Mouse (Mus musculus) leukemia stem cell, adult 10-12 weeks (primary cell): Measurements from ENCODE around the gene Aicda. TPM values are rescaled to one million over a fixed set of nuclear protein-coding genes. Genes with fewer than 3 reads are reported as not detected.

Experiments used
- polyA plus RNA-seq: library from polyadenylated mRNA; stranded (reverse); fragments of >175 nt; gene quantifications from 2 replicates; pipeline ENCODE4 v1.2.3, GENCODE M21; 2012; ENCODE audit warnings: low replicate concordance

The Aicda gene
- 0.18 and 0.67 TPM in 2 replicates for polyA plus RNA-seq

GRCm38 (mm10) chr6:122553606-122554005 lies at the start of gene Aicda:
Gene Aicda (plus strand): TSS chr6:122553801.

GRCm38 (mm10) chr6:122505545-122505944 lies 48.1 kb upstream of the Aicda start, which contains the start of gene Mfap5:
Gene Mfap5 (plus strand): TSS chr6:122505845.

GRCm38 (mm10) chr6:122602242-122602991 lies 48.8 kb downstream of the Aicda start, which contains the start of gene Apobec1:
Gene Apobec1 (minus strand): TSS chr6:122602444.

GRCm38 (mm10) chr6:122609771-122610170 lies 56.2 kb downstream of the Aicda start, which contains the start of gene Gdf3:
Gene Gdf3 (minus strand): TSS chr6:122610087.

Other genes with a start within 250 kb of the Aicda start
- 10.9 and 28.1 TPM in 2 replicates for gene M6pr, start 245.1 kb upstream of the Aicda start, polyA plus RNA-seq
- gene Phc1, start 213.2 kb upstream of the Aicda start, polyA plus RNA-seq: 2.6 and 21.4 TPM in 2 replicates
- not detected in 2 replicates for gene Rimklb, start 55.0 kb upstream of the Aicda start, polyA plus RNA-seq
- not detected in 2 replicates for gene Mfap5, start 48.0 kb upstream of the Aicda start, polyA plus RNA-seq
- 0.73 and 1.7 TPM in 2 replicates for gene Apobec1, start 48.6 kb downstream of the Aicda start, polyA plus RNA-seq
- 1.2 and 9.1 TPM in 2 replicates for gene Gdf3, start 56.3 kb downstream of the Aicda start, polyA plus RNA-seq
- not detected in 2 replicates for gene Dppa3, start 72.6 kb downstream of the Aicda start, polyA plus RNA-seq
- 0.12 TPM in 1 of 2 replicates, not detected in the other for gene Nanog, start 153.7 kb downstream of the Aicda start, polyA plus RNA-seq
- gene Slc2a3, start 247.8 kb downstream of the Aicda start, polyA plus RNA-seq: 9.0 and 24.9 TPM in 2 replicates